Mouse (Mus musculus): ENCODE measurements around the gene Cds2. TPM values are rescaled to one million over a fixed set of nuclear protein-coding genes. Genes with fewer than 3 reads are reported as not detected.
"Not testable (repeated sequence)": the region's sequence is repeated elsewhere in the genome, so short reads cannot be mapped to it uniquely, and the experiment has no call there.

The Cds2 gene
- total and polyA plus RNA-seq, 3 experiments = 48.0 to 90.4 (median 75.4) TPM

DNA sequence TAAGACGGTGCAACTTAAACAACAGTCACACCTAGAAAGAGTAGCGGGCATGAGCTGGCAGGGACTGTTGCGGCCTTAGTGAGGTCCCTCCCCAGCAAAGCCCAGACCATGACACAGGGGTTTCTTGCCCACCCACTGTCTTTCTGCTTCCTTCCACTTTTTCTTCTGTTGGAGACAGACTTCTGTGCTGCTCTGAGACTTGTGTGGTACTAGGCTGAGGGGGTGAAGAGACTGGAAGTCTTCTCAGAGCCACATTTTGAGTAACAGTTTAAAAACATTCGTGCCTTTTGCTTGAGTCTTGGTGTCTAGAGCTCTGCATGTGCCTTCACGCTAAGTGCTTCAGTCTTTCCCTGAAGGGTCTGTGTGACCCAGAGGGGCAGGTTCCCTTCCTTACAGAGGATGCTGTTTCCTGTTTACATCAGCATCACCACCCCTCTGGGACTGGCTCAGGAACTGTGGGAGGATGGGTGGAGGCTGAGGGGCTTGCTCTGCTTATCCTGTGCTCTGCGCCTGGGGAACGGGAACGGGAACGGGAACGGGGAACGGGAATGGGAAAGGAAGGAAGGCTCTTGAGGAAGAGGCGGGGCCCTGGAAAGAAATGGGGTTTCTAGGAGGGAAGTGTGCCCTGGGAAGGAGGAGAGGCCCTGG is 21.7 kb downstream of the Cds2 start:
- H3K4me3 ChIP-seq = peak overlapping the region; percentile 25
- H3K79me2 ChIP-seq (replicated peaks; ENCODE audit: control insufficient read depth, insufficient read depth, low read length) = 0 out of 2 replicates have a peak, but pooled peaks cover 3% of the 10 kb centered on the region
- peaks cover 34% of the 10 kb centered on the region for H3K4me1 ChIP-seq (ENCODE audit: control insufficient read depth, insufficient read depth, low read length)
- peaks cover 37% of the 10 kb centered on the region for H3K36me3 ChIP-seq (ENCODE audit: control insufficient read depth, insufficient read depth, low read length)
- peak; percentile 75 to 85 for DNase-seq
- no peak for TF ChIP-seq CTCF (IDR thresholded peaks at IDR 0.05)
- peak; percentile 97 for TF ChIP-seq EP300 (IDR thresholded peaks at IDR 0.05; ENCODE audit: insufficient read depth, low read depth, low read length)
- peak; percentile 89 for TF ChIP-seq POLR2A (IDR thresholded peaks at IDR 0.05; ENCODE audit: insufficient read depth, low read depth, low read length)
- peak overlapping the region; percentile 37 for H3K9ac ChIP-seq (ENCODE audit: low read depth, low read length)
- no peaks in the 10 kb centered on the region for H3K27me3 ChIP-seq (ENCODE audit: control insufficient read depth, insufficient read depth, low read length)
- WGBS = 33% methylated on average over 12 of the region's 12 CpGs
- intact Hi-C loops (cut with DNase I) = no loop called here
- peak overlapping the region; percentile 98 for H3K27ac ChIP-seq

DNA sequence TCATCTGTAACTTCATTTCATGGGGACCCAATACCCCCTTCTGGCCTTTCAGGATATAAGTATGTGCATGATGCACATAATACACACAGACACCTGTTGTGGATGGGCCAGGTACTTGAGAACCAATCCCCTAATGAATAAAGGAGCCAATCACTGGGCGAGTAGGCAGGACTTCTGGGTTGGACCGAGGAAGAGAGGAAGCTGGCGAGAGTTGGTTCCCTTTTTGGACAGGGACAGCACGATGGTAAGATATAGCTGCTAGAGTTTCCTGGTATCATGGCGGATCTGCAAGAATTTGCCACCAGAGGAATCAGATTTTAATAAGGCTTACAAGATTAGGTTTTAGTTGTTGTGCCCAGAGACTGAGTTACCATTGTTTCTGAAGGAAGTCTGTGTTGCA is 22.8 kb downstream of the Cds2 start:
- H3K36me3 ChIP-seq (ENCODE audit: control insufficient read depth, insufficient read depth, low read length) = peaks cover 30% of the 10 kb centered on the region
- H3K4me3 ChIP-seq; H3K9ac ChIP-seq (ENCODE audit: low read depth, low read length); intact Hi-C loops (cut with DNase I); H3K79me2 ChIP-seq (replicated peaks; ENCODE audit: control insufficient read depth, insufficient read depth, low read length); DNase-seq; H3K27me3 ChIP-seq (ENCODE audit: control insufficient read depth, insufficient read depth, low read length): not testable (repeated sequence)
- peak overlapping the region; percentile 98 for H3K27ac ChIP-seq
- peaks cover 31% of the 10 kb centered on the region for H3K4me1 ChIP-seq (ENCODE audit: control insufficient read depth, insufficient read depth, low read length)
- 61% methylated on average over 5 of the region's 5 CpGs for WGBS

DNA sequence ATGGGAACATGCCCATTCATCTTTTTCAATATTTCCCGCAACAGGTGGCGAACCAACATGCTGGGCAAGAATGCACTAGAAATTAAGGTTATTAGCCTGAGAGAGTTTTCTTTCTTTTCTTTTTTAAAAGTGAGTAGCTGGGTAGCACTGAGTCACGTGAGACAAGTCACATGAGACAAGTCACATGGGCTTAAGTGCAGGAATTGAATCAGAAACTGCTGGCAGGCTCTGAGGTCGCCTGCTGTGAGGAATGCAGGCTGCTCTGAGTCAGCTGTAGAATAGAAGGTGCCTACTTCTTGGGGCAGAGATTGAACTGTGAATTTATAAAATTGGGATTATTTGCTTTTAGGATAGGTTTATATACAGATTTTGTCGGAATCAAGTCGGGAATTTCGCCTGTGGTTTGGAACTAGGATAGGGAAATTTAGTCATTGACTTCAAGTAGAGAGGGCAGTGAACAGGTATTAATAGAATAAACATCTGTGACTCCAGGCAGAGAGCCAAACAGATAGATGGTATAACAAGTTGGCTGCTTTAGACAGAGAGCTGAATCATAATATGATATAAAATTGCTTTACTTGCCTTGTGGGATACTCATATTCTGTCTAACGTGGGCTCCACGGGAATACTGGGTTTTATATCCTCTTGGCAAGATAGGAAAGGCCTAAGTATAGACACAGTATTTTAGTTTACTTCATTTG is 23.6 kb downstream of the Cds2 start:
- intact Hi-C loops (cut with DNase I) = no loop called here
- TF ChIP-seq CTCF (IDR thresholded peaks at IDR 0.05) (peak; percentile 40), EP300 (IDR thresholded peaks at IDR 0.05; ENCODE audit: insufficient read depth, low read depth, low read length) (0 out of 2 replicates have a peak, but pooled peaks have one; percentile 45), POLR2A (IDR thresholded peaks at IDR 0.05; ENCODE audit: insufficient read depth, low read depth, low read length) (no peak)
- Histone ChIP-seq H3K27me3 (ENCODE audit: control insufficient read depth, insufficient read depth, low read length) (no peaks in the 10 kb centered on the region), H3K4me1 (ENCODE audit: control insufficient read depth, insufficient read depth, low read length) (peaks cover 35% of the 10 kb centered on the region), H3K27ac (peak overlapping the region; percentile 92), H3K36me3 (ENCODE audit: control insufficient read depth, insufficient read depth, low read length) (peaks cover 28% of the 10 kb centered on the region), H3K4me3 (no peak overlapping the region), H3K9ac (ENCODE audit: low read depth, low read length) (no peak overlapping the region), H3K79me2 (replicated peaks; ENCODE audit: control insufficient read depth, insufficient read depth, low read length) (peaks cover 5% of the 10 kb centered on the region; the same call in 1 of the 2 replicates)
- peak in 1 of 2 experiments; percentile 59 for DNase-seq
- 31% methylated on average over 9 of the region's 9 CpGs for WGBS

DNA sequence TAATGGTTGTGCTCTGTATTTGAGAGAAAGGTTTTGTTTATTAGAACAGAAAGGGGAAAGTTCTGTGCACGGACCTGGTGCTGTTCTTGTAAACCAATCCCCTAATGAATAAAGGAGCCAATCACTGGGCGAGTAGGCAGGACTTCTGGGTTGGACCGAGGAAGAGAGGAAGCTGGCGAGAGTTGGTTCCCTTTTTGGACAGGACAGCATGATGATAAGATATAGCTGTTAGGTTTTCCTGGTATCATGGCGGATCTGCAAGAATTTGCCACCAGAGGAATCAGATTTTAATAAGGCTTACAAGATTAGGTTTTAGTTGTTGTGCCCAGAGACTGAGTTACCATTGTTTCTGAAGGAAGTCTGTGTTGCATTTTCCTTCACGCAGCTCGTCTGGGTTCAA is 26.3 kb downstream of the Cds2 start:
- H3K27me3 ChIP-seq (ENCODE audit: control insufficient read depth, insufficient read depth, low read length); H3K4me3 ChIP-seq; H3K79me2 ChIP-seq (replicated peaks; ENCODE audit: control insufficient read depth, insufficient read depth, low read length); DNase-seq; intact Hi-C loops (cut with DNase I); H3K9ac ChIP-seq (ENCODE audit: low read depth, low read length): not testable (repeated sequence)
- peaks cover 23% of the 10 kb centered on the region for H3K36me3 ChIP-seq (ENCODE audit: control insufficient read depth, insufficient read depth, low read length)
- WGBS = 15% methylated on average over 5 of the region's 7 CpGs
- H3K27ac ChIP-seq = peak overlapping the region; percentile 2; the same call in 1 of the 2 replicates
- peaks cover 28% of the 10 kb centered on the region for H3K4me1 ChIP-seq (ENCODE audit: control insufficient read depth, insufficient read depth, low read length)

DNA sequence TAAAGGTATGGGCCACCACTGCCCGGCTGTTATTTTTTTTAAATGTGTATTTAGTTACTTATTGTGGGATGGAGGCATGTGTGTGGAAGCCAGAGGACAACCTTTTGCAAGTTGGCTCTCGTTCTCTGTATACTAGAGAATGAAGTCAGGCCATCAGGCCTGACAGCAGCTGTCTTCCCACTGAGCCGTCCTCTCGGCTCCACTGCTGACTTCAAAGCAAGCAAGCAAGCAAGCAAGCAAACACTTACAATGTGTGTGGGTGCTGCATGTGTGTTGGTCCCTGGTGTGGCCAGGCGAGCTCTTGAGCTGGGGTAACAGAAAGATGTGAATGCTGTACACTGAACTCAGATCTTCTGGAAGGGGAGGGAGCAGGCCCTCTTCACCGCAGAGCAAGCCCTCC is 27.9 kb downstream of the Cds2 start:
- peaks cover 19% of the 10 kb centered on the region for H3K4me1 ChIP-seq (ENCODE audit: control insufficient read depth, insufficient read depth, low read length)

DNA sequence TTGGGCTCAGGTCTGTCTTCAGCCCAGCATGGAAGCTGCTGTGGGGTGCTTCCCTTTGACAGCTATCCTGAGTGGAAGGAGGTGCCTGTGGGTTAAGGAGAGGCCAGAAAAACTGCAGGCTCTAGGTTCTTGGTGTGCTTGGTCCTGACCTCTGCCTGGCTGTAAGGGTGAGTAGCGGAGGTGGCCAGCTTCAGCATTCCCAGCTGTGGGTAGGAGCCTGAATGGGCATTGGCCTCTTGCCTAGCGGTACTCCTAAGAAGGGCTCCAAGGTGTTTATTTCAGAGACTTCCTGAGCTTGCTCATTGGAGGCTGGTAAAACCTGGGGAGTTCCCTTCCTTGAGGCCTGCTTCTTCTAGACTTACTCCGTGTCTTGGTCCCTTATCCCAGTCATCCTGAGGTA is 28.3 kb downstream of the Cds2 start:
- Histone ChIP-seq H3K27ac (peak overlapping the region; percentile 83), H3K4me3 (no peak overlapping the region), H3K79me2 (replicated peaks; ENCODE audit: control insufficient read depth, insufficient read depth, low read length) (peaks cover 8% of the 10 kb centered on the region; the same call in 1 of the 2 replicates), H3K9ac (ENCODE audit: low read depth, low read length) (peak overlapping the region; percentile 22; the same call in 1 of the 2 replicates), H3K4me1 (ENCODE audit: control insufficient read depth, insufficient read depth, low read length) (peaks cover 19% of the 10 kb centered on the region), H3K27me3 (ENCODE audit: control insufficient read depth, insufficient read depth, low read length) (no peaks in the 10 kb centered on the region), H3K36me3 (ENCODE audit: control insufficient read depth, insufficient read depth, low read length) (peaks cover 21% of the 10 kb centered on the region)
- WGBS = 41% methylated on average over 3 of the region's 3 CpGs
- TF ChIP-seq CTCF (IDR thresholded peaks at IDR 0.05) = no peak
- TF ChIP-seq POLR2A (IDR thresholded peaks at IDR 0.05; ENCODE audit: insufficient read depth, low read depth, low read length) = no peak
- no peak for TF ChIP-seq EP300 (IDR thresholded peaks at IDR 0.05; ENCODE audit: insufficient read depth, low read depth, low read length)
- DNase-seq = peak; percentile 43 to 45
- intact Hi-C loops (cut with DNase I) = no loop called here

More for the DNA sequence above, 27.9 kb downstream of the Cds2 start:
- DNase-seq = no peak
- H3K9ac ChIP-seq (ENCODE audit: low read depth, low read length) = peak overlapping the region; percentile 22; the same call in 1 of the 2 replicates
- peaks cover 23% of the 10 kb centered on the region for H3K36me3 ChIP-seq (ENCODE audit: control insufficient read depth, insufficient read depth, low read length)
- peak overlapping the region; percentile 83 for H3K27ac ChIP-seq
- intact Hi-C loops (cut with DNase I) = no loop called here
- 45% methylated on average over 6 of the region's 6 CpGs for WGBS
- H3K79me2 ChIP-seq (replicated peaks; ENCODE audit: control insufficient read depth, insufficient read depth, low read length) = peaks cover 8% of the 10 kb centered on the region; the same call in 1 of the 2 replicates
- TF ChIP-seq CTCF (IDR thresholded peaks at IDR 0.05) (no peak), POLR2A (IDR thresholded peaks at IDR 0.05; ENCODE audit: insufficient read depth, low read depth, low read length) (no peak), EP300 (IDR thresholded peaks at IDR 0.05; ENCODE audit: insufficient read depth, low read depth, low read length) (no peak)
- H3K27me3 ChIP-seq (ENCODE audit: control insufficient read depth, insufficient read depth, low read length) = no peaks in the 10 kb centered on the region
- no peak overlapping the region for H3K4me3 ChIP-seq
